28 mouse cellular contexts compared by ENCODE assay signal in genomic region chr7:116263281-116263680, GRCm38 (mm10). TPM values are rescaled to one million over a fixed set of nuclear protein-coding genes. Genes with fewer than 3 reads are reported as not detected.
DNase-seq lines count a peak whose midpoint lies in the region; ATAC-seq and TF ChIP-seq lines count a peak whose summit lies in the region.
"Had no signal": no experiment of that assay in that cellular context is flagged by ENCODE, and none has a peak within 500 bp of the region (broad histone marks: within the 10 kb centered on the region; RNA-seq: fewer than 3 reads in every experiment).

No protein-coding gene starts in this region.

- no peak overlapping the region for H3K4me2 ChIP-seq in forebrain, embryonic 12.5 days
- H3K4me2 ChIP-seq in forebrain, embryonic 16.5 days (ENCODE audit: low read length), result no peak overlapping the region
- H3K4me2 ChIP-seq in intestine, embryonic 15.5 days (replicated peaks), result no peak overlapping the region
- no peak overlapping the region for H3K4me2 ChIP-seq in intestine, postnatal 0 days (replicated peaks; ENCODE audit: low read depth)
- H3K4me2 ChIP-seq in stomach, embryonic 16.5 days (ENCODE audit: low read depth, low read length), result no peak overlapping the region
- H3K4me2 ChIP-seq in stomach, postnatal 0 days (replicated peaks; ENCODE audit: low read depth), result no peak overlapping the region
- H3K4me2 ChIP-seq: embryonic facial prominence, embryonic 13.5 days; heart, embryonic 13.5 days; hindbrain, embryonic 14.5 days; liver, embryonic 11.5 days; midbrain, embryonic 13.5 days had no signal

- no peak for TF ChIP-seq EP300 in stomach, postnatal 0 days (optimal IDR thresholded peaks at IDR 0.05)

- no peaks in the 10 kb centered on the region for H3K27me3 ChIP-seq in forebrain, embryonic 12.5 days
- no peaks in the 10 kb centered on the region for H3K27me3 ChIP-seq in forebrain, embryonic 16.5 days (replicated peaks; ENCODE audit: control insufficient read depth, insufficient read depth, low read length)
- no peaks in the 10 kb centered on the region for H3K27me3 ChIP-seq in intestine, embryonic 15.5 days (replicated peaks)
- no peaks in the 10 kb centered on the region for H3K27me3 ChIP-seq in intestine, postnatal 0 days (replicated peaks; ENCODE audit: control insufficient read depth, insufficient read depth, low read length)
- H3K27me3 ChIP-seq in stomach, embryonic 16.5 days (ENCODE audit: control insufficient read depth, insufficient read depth, low read length), result no peaks in the 10 kb centered on the region
- H3K27me3 ChIP-seq in stomach, postnatal 0 days (ENCODE audit: control insufficient read depth, insufficient read depth, low read length), result no peaks in the 10 kb centered on the region
- H3K27me3 ChIP-seq: embryonic facial prominence, embryonic 13.5 days; heart, embryonic 13.5 days; midbrain, embryonic 13.5 days had no signal

- no peak overlapping the region for H3K9ac ChIP-seq in forebrain, embryonic 12.5 days
- no peak overlapping the region for H3K9ac ChIP-seq in forebrain, embryonic 16.5 days (replicated peaks; ENCODE audit: low read depth, low read length)
- no peak overlapping the region for H3K9ac ChIP-seq in intestine, embryonic 15.5 days
- H3K9ac ChIP-seq in intestine, postnatal 0 days (ENCODE audit: low read depth, low read length), result no peak overlapping the region
- no peak overlapping the region for H3K9ac ChIP-seq in stomach, embryonic 16.5 days (ENCODE audit: low read length)
- H3K9ac ChIP-seq in stomach, postnatal 0 days (ENCODE audit: low read length), result no peak overlapping the region
- H3K9ac ChIP-seq: embryonic facial prominence, embryonic 13.5 days; hindbrain, embryonic 14.5 days; liver, postnatal 0 days; midbrain, embryonic 13.5 days had no signal

- no peaks in the 10 kb centered on the region for H3K9me3 ChIP-seq in forebrain, embryonic 12.5 days
- no peaks in the 10 kb centered on the region for H3K9me3 ChIP-seq in forebrain, embryonic 16.5 days (ENCODE audit: control insufficient read depth, low read length)
- no peaks in the 10 kb centered on the region for H3K9me3 ChIP-seq in intestine, embryonic 15.5 days
- H3K9me3 ChIP-seq in intestine, postnatal 0 days (ENCODE audit: control insufficient read depth), result no peaks in the 10 kb centered on the region
- no peaks in the 10 kb centered on the region for H3K9me3 ChIP-seq in stomach, embryonic 16.5 days (replicated peaks; ENCODE audit: control insufficient read depth, low read length)
- H3K9me3 ChIP-seq in stomach, postnatal 0 days (ENCODE audit: control insufficient read depth, low read length), result no peaks in the 10 kb centered on the region
- H3K9me3 ChIP-seq: embryonic facial prominence, embryonic 13.5 days; G1E; heart, embryonic 13.5 days; midbrain, embryonic 13.5 days had no signal

- ATAC-seq in forebrain, embryonic 12.5 days (ENCODE audit: low FRiP score), result no peak
- ATAC-seq in forebrain, embryonic 16.5 days, result no peak
- ATAC-seq in intestine, embryonic 15.5 days, result no peak
- ATAC-seq in intestine, postnatal 0 days, result no peak
- ATAC-seq in stomach, embryonic 16.5 days (ENCODE audit: insufficient read depth, low FRiP score), result no peak
- ATAC-seq in stomach, postnatal 0 days (ENCODE audit: low FRiP score, low TSS enrichment), result no peak
- ATAC-seq: liver, postnatal 0 days; lung, postnatal 0 days; midbrain, embryonic 13.5 days had no signal

- H3K27ac ChIP-seq in forebrain, embryonic 12.5 days, result peak overlapping the region; percentile 48; the same call in 1 of the 2 replicates
- H3K27ac ChIP-seq in forebrain, embryonic 16.5 days (ENCODE audit: low read length), result no peak overlapping the region
- H3K27ac ChIP-seq in intestine, embryonic 15.5 days, result peak overlapping the region; percentile 17; the same call in 1 of the 2 replicates
- no peak overlapping the region for H3K27ac ChIP-seq in intestine, postnatal 0 days (ENCODE audit: low read depth, low read length)
- peak overlapping the region; percentile 25; the same call in 1 of the 2 replicates for H3K27ac ChIP-seq in stomach, embryonic 16.5 days (ENCODE audit: low read length)
- H3K27ac ChIP-seq in stomach, postnatal 0 days (replicated peaks), result no peak overlapping the region; the same call in 1 of the 2 replicates
- H3K27ac ChIP-seq: embryonic facial prominence, embryonic 13.5 days; gastrocnemius, adult 2 months; heart, embryonic 13.5 days; hindbrain, embryonic 14.5 days; left cerebral cortex, adult 2 months; macrophage; midbrain, embryonic 13.5 days had no signal

- WGBS in forebrain, embryonic 12.5 days, result 41% methylated on average over 7 of the region's 7 CpGs
- 53% methylated on average over 7 of the region's 7 CpGs for WGBS in forebrain, embryonic 16.5 days
- WGBS in intestine, embryonic 15.5 days, result 64% methylated on average over 7 of the region's 7 CpGs
- 72% methylated on average over 7 of the region's 7 CpGs for WGBS in intestine, postnatal 0 days
- 60% methylated on average over 7 of the region's 7 CpGs for WGBS in stomach, embryonic 16.5 days
- 62% methylated on average over 7 of the region's 7 CpGs for WGBS in stomach, postnatal 0 days

- TF ChIP-seq CTCF in intestine, postnatal 0 days (IDR thresholded peaks at IDR 0.05; ENCODE audit: low read depth), result no peak
- no peak for TF ChIP-seq CTCF in stomach, postnatal 0 days (IDR thresholded peaks at IDR 0.05; ENCODE audit: low read depth)

- no peak for DNase-seq in stomach, postnatal 0 days (ENCODE audit: low spot score)
- no peak for DNase-seq in layer of hippocampus, adult 9-10 months (ENCODE audit: low spot score)
- no peak for DNase-seq in Muller cell, postnatal 12 days (ENCODE audit: inconsistent ontology term)
- DNase-seq: adrenal gland, postnatal 10 days; cerebellum, adult 18-20 months; cerebellum, postnatal 25 days; gastrocnemius, adult 2 months; heart, postnatal 14 days; left cerebral cortex, postnatal 4 days; liver, postnatal 0 days; right cerebral cortex, postnatal 25 days; spleen, adult 18-20 months; thymus, postnatal 14 days had no signal

- H3K4me1 ChIP-seq in forebrain, embryonic 12.5 days, result peaks cover 46% of the 10 kb centered on the region
- no peaks in the 10 kb centered on the region; the same call in none of the 2 replicates for H3K4me1 ChIP-seq in forebrain, embryonic 16.5 days (replicated peaks; ENCODE audit: control insufficient read depth, insufficient read depth, low read length)
- H3K4me1 ChIP-seq in intestine, embryonic 15.5 days (replicated peaks), result peaks cover 44% of the 10 kb centered on the region
- H3K4me1 ChIP-seq in intestine, postnatal 0 days (replicated peaks; ENCODE audit: control insufficient read depth, insufficient read depth, low read length), result no peaks in the 10 kb centered on the region; the same call in 1 of the 2 replicates
- peaks cover 10% of the 10 kb centered on the region for H3K4me1 ChIP-seq in stomach, embryonic 16.5 days (ENCODE audit: control insufficient read depth, insufficient read depth, low read length)
- H3K4me1 ChIP-seq in stomach, postnatal 0 days (replicated peaks; ENCODE audit: control insufficient read depth, insufficient read depth), result no peaks in the 10 kb centered on the region

- no peak overlapping the region for H3K4me3 ChIP-seq in forebrain, embryonic 12.5 days (replicated peaks)
- no peak overlapping the region for H3K4me3 ChIP-seq in forebrain, embryonic 16.5 days (replicated peaks; ENCODE audit: low read length)
- H3K4me3 ChIP-seq in intestine, embryonic 15.5 days (replicated peaks), result no peak overlapping the region
- H3K4me3 ChIP-seq in intestine, postnatal 0 days (ENCODE audit: low read depth, low read length), result no peak overlapping the region
- H3K4me3 ChIP-seq in stomach, embryonic 16.5 days (replicated peaks; ENCODE audit: low read length), result no peak overlapping the region
- H3K4me3 ChIP-seq in stomach, postnatal 0 days (ENCODE audit: low read depth, low read length), result no peak overlapping the region
- H3K4me3 ChIP-seq: embryonic facial prominence, embryonic 13.5 days; erythroblast, embryonic 14.5 days; gastrocnemius, adult 2 months; heart, embryonic 13.5 days; left cerebral cortex, adult 2 months; midbrain, embryonic 13.5 days had no signal

- H3K36me3 ChIP-seq in forebrain, embryonic 12.5 days (replicated peaks), result no peaks in the 10 kb centered on the region
- H3K36me3 ChIP-seq in forebrain, embryonic 16.5 days (ENCODE audit: control insufficient read depth, insufficient read depth), result no peaks in the 10 kb centered on the region
- H3K36me3 ChIP-seq in intestine, embryonic 15.5 days, result no peaks in the 10 kb centered on the region
- no peaks in the 10 kb centered on the region for H3K36me3 ChIP-seq in intestine, postnatal 0 days (ENCODE audit: control insufficient read depth, insufficient read depth)
- H3K36me3 ChIP-seq in stomach, embryonic 16.5 days (ENCODE audit: control insufficient read depth, insufficient read depth, low read length), result no peaks in the 10 kb centered on the region
- H3K36me3 ChIP-seq in stomach, postnatal 0 days (ENCODE audit: control insufficient read depth, insufficient read depth, low read length), result no peaks in the 10 kb centered on the region
- H3K36me3 ChIP-seq: embryonic facial prominence, embryonic 13.5 days; heart, embryonic 13.5 days; midbrain, embryonic 13.5 days had no signal

RNA-seq across cellular contexts. Expression of gene Plekha7, which starts 44.9 kb away (rescaled TPM):
- polyA plus RNA-seq in forebrain, embryonic 12.5 days (2016; fragmentation: Nextera tagmentation; extraction: Ambion mirVana), result 18.6 and 20.8 TPM in 2 replicates
- polyA plus RNA-seq in forebrain, embryonic 16.5 days (2015; fragmentation: Nextera tagmentation; extraction: Ambion mirVana), result 8.7 and 8.8 TPM in 2 replicates
- 21.1 and 21.4 TPM in 2 replicates for polyA plus RNA-seq in intestine, embryonic 15.5 days (2015; fragmentation: Nextera tagmentation; extraction: Ambion mirVana)
- polyA plus RNA-seq in intestine, postnatal 0 days (2015; fragmentation: Nextera tagmentation; extraction: Ambion mirVana), result 17.2 and 20.2 TPM in 2 replicates
- polyA plus RNA-seq in stomach, embryonic 16.5 days (2015; fragmentation: Nextera tagmentation; extraction: Ambion mirVana), result 19.9 and 21.5 TPM in 2 replicates
- 10.1 and 11.7 TPM in 2 replicates for polyA plus RNA-seq in stomach, postnatal 0 days (2015; fragmentation: Nextera tagmentation; extraction: Ambion mirVana)

Comparison
In these comparisons a context has a peak if more than half of its experiments do, and no peak if none do; other contexts are left out.
1. H3K27ac ChIP-seq: peak in forebrain, embryonic 12.5 days (single experiment), intestine, embryonic 15.5 days (single experiment) and stomach, embryonic 16.5 days (single experiment); none in forebrain, embryonic 16.5 days (single experiment), intestine, postnatal 0 days (single experiment) and stomach, postnatal 0 days (single experiment).